Mouse (Mus musculus) forebrain, embryonic 11.5 days (tissue): ENCODE data around the gene Rhox3e. TPM values are rescaled to one million over a fixed set of nuclear protein-coding genes. Genes with fewer than 3 reads are reported as not detected.
"Not testable (repeated sequence)": the region's sequence is repeated elsewhere in the genome, so short reads cannot be mapped to it uniquely, and the experiment has no call there.

Source experiments
- ATAC-seq: fragments of 200-750 bp; cut with Nextera tagmentation; replicated peaks from 2 replicates; pipeline ENCODE4 v1.8.0; 2017; ENCODE audit warnings: moderate TSS enrichment; ENCODE audit not compliant: low FRiP score
- DNase-seq: peaks from one replicate; pipeline ENCODE4 v3.0.0-alpha.2; 2017; ENCODE audit warnings: low spot score
- H3K27ac ChIP-seq: fragments of 300-500 bp; sonication (generic); 2 replicates; pipeline ENCODE4 v1.5.1; 2014; ENCODE audit warnings: low read depth, low read length
- H3K27me3 ChIP-seq: fragments of 300-500 bp; sonication (generic); 2 replicates; pipeline ENCODE4 v1.6.1; 2014; ENCODE audit warnings: mild to moderate bottlenecking, low read length, mixed read lengths; ENCODE audit not compliant: control insufficient read depth, insufficient read depth
- H3K36me3 ChIP-seq: fragments of 300-500 bp; sonication (generic); 2 replicates; pipeline ENCODE4 v1.6.1; 2014; ENCODE audit warnings: mild to moderate bottlenecking, low read length, moderate library complexity, mixed read lengths; ENCODE audit not compliant: control insufficient read depth, insufficient read depth
- H3K4me1 ChIP-seq: fragments of 300-500 bp; sonication (generic); replicated peaks from 2 replicates; pipeline ENCODE4 v1.6.1; 2014; ENCODE audit warnings: low read length, mixed read lengths; ENCODE audit not compliant: control insufficient read depth, insufficient read depth
- H3K4me2 ChIP-seq: fragments of 300-500 bp; sonication (generic); 2 replicates; pipeline ENCODE4 v1.6.1; 2014; ENCODE audit warnings: low read depth, mild to moderate bottlenecking, low read length, moderate library complexity, mixed read lengths; ENCODE audit not compliant: severe bottlenecking
- H3K4me3 ChIP-seq: fragments of 300-500 bp; sonication (generic); 2 replicates; pipeline ENCODE4 v1.5.1; 2014; ENCODE audit warnings: low read depth, low read length
- H3K9ac ChIP-seq: fragments of 300-500 bp; sonication (generic); 2 replicates; pipeline ENCODE4 v1.6.1; 2014; ENCODE audit warnings: low read length
- H3K9me3 ChIP-seq: fragments of 300-500 bp; sonication (generic); 2 replicates; pipeline ENCODE4 v1.6.1; 2016; ENCODE audit warnings: low read length, mixed read lengths; ENCODE audit not compliant: control insufficient read depth
- WGBS: fragments of 180-500 bp; shearing (Covaris S2); extraction: QIAGEN DNeasy Blood & Tissue Kit; methylation state at CpG from one replicate; pipeline ENCODE4 v1.1.7; 2014; 5-methylcytosine and 5-hydroxymethylcytosine counted together
- polyA plus RNA-seq: library from polyadenylated mRNA; unstranded; fragments of >200 nt; fragmentation: Nextera tagmentation; extraction: Ambion mirVana; gene quantifications from 2 replicates; pipeline ENCODE4 v1.2.1, GENCODE M21; 2014

Rhox3e gene
- polyA plus RNA-seq, result not detected in 2 replicates

- not testable (repeated sequence) for ATAC-seq, DNase-seq, H3K4me1 ChIP-seq, H3K4me2 ChIP-seq, H3K27ac ChIP-seq, H3K27me3 ChIP-seq, H3K9ac ChIP-seq, H3K9me3 ChIP-seq, H3K36me3 ChIP-seq, H3K4me3 ChIP-seq
- no CpG with 5 or more reads among the region's 4 CpGs for WGBS
Observed at GRCm38 (mm10) chrX:37541719-37542118, at the start of gene Rhox3e. Gene Rhox3e (plus strand): TSS chrX:37542019.

- H3K27ac ChIP-seq, H3K4me3 ChIP-seq, H3K9me3 ChIP-seq, ATAC-seq, H3K27me3 ChIP-seq, DNase-seq, H3K4me2 ChIP-seq, H3K9ac ChIP-seq, H3K4me1 ChIP-seq, H3K36me3 ChIP-seq: not testable (repeated sequence)
- WGBS, result 91% methylated on average over 14 of the region's 18 CpGs
Observed at GRCm38 (mm10) chrX:37514059-37514458, 27.8 kb upstream of the Rhox3e start, which contains the start of gene Rhox4d. Gene Rhox4d (plus strand): TSS chrX:37514359.

GRCm38 (mm10) chrX:37530152-37530551, 11.7 kb upstream of the Rhox3e start, which contains the start of gene Rhox2e:
Gene Rhox2e (plus strand): TSS chrX:37530452.
- not testable (repeated sequence) for DNase-seq, ATAC-seq, H3K27me3 ChIP-seq, H3K4me1 ChIP-seq, H3K4me2 ChIP-seq, H3K27ac ChIP-seq, H3K9me3 ChIP-seq, H3K9ac ChIP-seq, H3K4me3 ChIP-seq, H3K36me3 ChIP-seq
- 82% methylated on average over 2 of the region's 8 CpGs for WGBS

- H3K36me3 ChIP-seq, H3K9ac ChIP-seq, ATAC-seq, H3K27ac ChIP-seq, H3K4me3 ChIP-seq, H3K27me3 ChIP-seq, H3K9me3 ChIP-seq, DNase-seq, H3K4me1 ChIP-seq, H3K4me2 ChIP-seq: not testable (repeated sequence)
- 93% methylated on average over 10 of the region's 18 CpGs for WGBS
Observed at GRCm38 (mm10) chrX:37557112-37557511, 15.3 kb downstream of the Rhox3e start, which contains the start of gene Rhox4e. Gene Rhox4e (plus strand): TSS chrX:37557412.

GRCm38 (mm10) chrX:37571105-37571504, 29.3 kb downstream of the Rhox3e start, which contains the start of gene Rhox2f:
Gene Rhox2f (plus strand): TSS chrX:37571405.
- not testable (repeated sequence) for H3K36me3 ChIP-seq, H3K4me3 ChIP-seq, H3K27ac ChIP-seq, H3K9me3 ChIP-seq, ATAC-seq, H3K27me3 ChIP-seq, H3K4me1 ChIP-seq, DNase-seq, H3K4me2 ChIP-seq, H3K9ac ChIP-seq
- WGBS, result 96% methylated on average over 5 of the region's 8 CpGs

GRCm38 (mm10) chrX:37572638-37573037, 30.8 kb downstream of the Rhox3e start:
- not testable (repeated sequence) for H3K27ac ChIP-seq, H3K4me1 ChIP-seq, H3K4me3 ChIP-seq, H3K9ac ChIP-seq, H3K4me2 ChIP-seq, H3K9me3 ChIP-seq, H3K27me3 ChIP-seq, H3K36me3 ChIP-seq, ATAC-seq
- peak; percentile 35 for DNase-seq
- WGBS, result 54% methylated on average over 2 of the region's 2 CpGs

GRCm38 (mm10) chrX:37580692-37581091, 38.9 kb downstream of the Rhox3e start, which contains the start of gene Rhox3f:
Gene Rhox3f (plus strand): TSS chrX:37580992.
- not testable (repeated sequence) for H3K4me2 ChIP-seq, H3K4me3 ChIP-seq, H3K27ac ChIP-seq, H3K4me1 ChIP-seq, H3K9me3 ChIP-seq, H3K27me3 ChIP-seq, H3K36me3 ChIP-seq, DNase-seq, ATAC-seq, H3K9ac ChIP-seq

Other genes with a start within 250 kb of the Rhox3e start
- not detected in 2 replicates for gene Rhox3a2, start 162.0 kb upstream of the Rhox3e start, polyA plus RNA-seq
- 1.1 and 1.2 TPM in 2 replicates for gene Rhox4a2, start 151.2 kb upstream of the Rhox3e start, polyA plus RNA-seq
- 0.57 TPM in 1 of 2 replicates, not detected in the other for gene Rhox2b, start 130.0 kb upstream of the Rhox3e start, polyA plus RNA-seq
- gene Rhox4b, start 109.5 kb upstream of the Rhox3e start, polyA plus RNA-seq, result not detected in 2 replicates
- gene Rhox2c, start 88.3 kb upstream of the Rhox3e start, polyA plus RNA-seq, result 0.49 and 1.0 TPM in 2 replicates
- not detected in 2 replicates for gene Rhox3c, start 83.4 kb upstream of the Rhox3e start, polyA plus RNA-seq
- gene Rhox4c, start 61.7 kb upstream of the Rhox3e start, polyA plus RNA-seq, result not detected in 2 replicates
- gene Rhox2d, start 48.6 kb upstream of the Rhox3e start, polyA plus RNA-seq, result not detected in 2 replicates
- gene Rhox4d, start 27.7 kb upstream of the Rhox3e start, polyA plus RNA-seq, result not detected in 2 replicates
- gene Rhox2e, start 11.6 kb upstream of the Rhox3e start, polyA plus RNA-seq, result not detected in 2 replicates
- gene Rhox4e, start 15.4 kb downstream of the Rhox3e start, polyA plus RNA-seq, result not detected in 2 replicates
- not detected in 2 replicates for gene Rhox2f, start 29.4 kb downstream of the Rhox3e start, polyA plus RNA-seq
- gene Rhox3f, start 39.0 kb downstream of the Rhox3e start, polyA plus RNA-seq, result not detected in 2 replicates
- not detected in 2 replicates for gene Rhox4f, start 65.7 kb downstream of the Rhox3e start, polyA plus RNA-seq
- not detected in 2 replicates for gene Rhox3g, start 86.6 kb downstream of the Rhox3e start, polyA plus RNA-seq
- not detected in 2 replicates for gene Rhox2g, start 101.5 kb downstream of the Rhox3e start, polyA plus RNA-seq
- not detected in 2 replicates for gene Rhox4g, start 109.3 kb downstream of the Rhox3e start, polyA plus RNA-seq
- not detected in 2 replicates for gene Rhox3h, start 126.7 kb downstream of the Rhox3e start, polyA plus RNA-seq
- not detected in 2 replicates for gene Rhox2h, start 131.3 kb downstream of the Rhox3e start, polyA plus RNA-seq